Comparison of ENCODE assay signal across 11 mouse cellular contexts in the genomic region with DNA sequence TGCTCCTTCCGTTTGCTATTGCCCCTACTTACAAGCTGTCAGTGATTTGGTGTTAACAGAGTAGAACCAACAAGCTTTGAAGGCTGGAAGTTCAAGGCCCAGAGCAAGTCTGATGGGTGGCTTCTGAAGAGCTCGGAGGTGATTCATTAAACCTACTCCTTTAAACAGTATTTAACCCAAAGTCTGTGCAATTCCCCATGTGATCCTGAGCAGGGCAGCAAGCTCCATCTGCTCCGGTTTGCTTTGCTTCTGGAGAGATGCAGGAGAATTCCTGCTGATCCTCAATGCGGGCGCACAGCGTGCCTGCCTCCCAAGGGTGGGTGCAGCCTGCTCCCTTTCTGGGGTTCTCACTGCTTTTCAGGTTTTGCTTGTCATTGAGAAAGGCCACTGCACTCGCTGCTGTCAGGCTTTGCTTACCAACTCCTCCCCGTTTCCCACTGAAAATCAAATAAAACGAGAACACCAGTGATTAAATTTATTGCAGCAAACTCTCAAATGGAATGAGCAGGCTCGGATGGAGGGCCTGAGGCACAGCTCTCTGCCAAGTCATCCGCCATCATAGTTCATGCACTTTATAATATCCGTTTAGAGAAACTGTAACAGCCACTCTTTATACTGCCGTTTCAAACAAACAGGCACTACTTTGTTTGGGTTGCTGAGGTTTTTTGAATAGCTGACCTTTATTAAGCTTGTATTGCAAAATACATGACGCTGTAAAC. TPM values are rescaled to one million over a fixed set of nuclear protein-coding genes. Genes with fewer than 3 reads are reported as not detected.
DNase-seq lines count a peak whose midpoint lies in the region; ATAC-seq and TF ChIP-seq lines count a peak whose summit lies in the region.
"Had no signal": no experiment of that assay in that cellular context is flagged by ENCODE, and none has a peak within 500 bp of the region (broad histone marks: within the 10 kb centered on the region; RNA-seq: fewer than 3 reads in every experiment).

No protein-coding gene starts in this region.

- H3K9ac ChIP-seq in midbrain, postnatal 0 days (replicated peaks; ENCODE audit: low read length, poor library complexity, severe bottlenecking) = no peak overlapping the region

- no peaks in the 10 kb centered on the region for H3K9me3 ChIP-seq in midbrain, postnatal 0 days (ENCODE audit: low read length)

- H3K4me2 ChIP-seq in midbrain, postnatal 0 days (ENCODE audit: low read depth, low read length, poor library complexity, severe bottlenecking) = peak overlapping the region; percentile 16; the same call in 1 of the 2 replicates

- H3K4me3 ChIP-seq in midbrain, postnatal 0 days (ENCODE audit: low read depth, low read length) = no peak overlapping the region

- no peak for ATAC-seq in midbrain, postnatal 0 days (ENCODE audit: low FRiP score)
- no peak for ATAC-seq in megakaryocyte progenitor cell, adult 5-6 weeks (replicated peaks; ENCODE audit: poor library complexity)

- H3K27me3 ChIP-seq in midbrain, postnatal 0 days (ENCODE audit: insufficient read depth, low read length) = no peaks in the 10 kb centered on the region

- no peak overlapping the region for H3K27ac ChIP-seq in midbrain, postnatal 0 days (ENCODE audit: low read depth, low read length)
- H3K27ac ChIP-seq: macrophage had no signal

- WGBS in midbrain, postnatal 0 days = 27% methylated on average over 14 of the region's 14 CpGs

- DNase-seq in layer of hippocampus, adult 18-20 months (ENCODE audit: low spot score in 2 of 2) = peak; percentile 13 to 15
- no peak for DNase-seq in layer of hippocampus, adult 8-10 months (ENCODE audit: low spot score in 2 of 2)
- DNase-seq in cerebellum, postnatal 14 days = peak; percentile 15 to 38
- peak; percentile 21 for DNase-seq in forelimb bud, embryonic 11.5 days (ENCODE audit: low read depth, low spot score)
- DNase-seq in midbrain, postnatal 0 days (ENCODE audit: low spot score) = peak; percentile 12
- no peak for DNase-seq in ovary, postnatal 10 days (ENCODE audit: low spot score)
- no peak for DNase-seq in thymus, postnatal 25 days
- DNase-seq: heart, adult 11 months had no signal

- H3K36me3 ChIP-seq in midbrain, postnatal 0 days (ENCODE audit: insufficient read depth, low read length) = no peaks in the 10 kb centered on the region

- H3K4me1 ChIP-seq in midbrain, postnatal 0 days (ENCODE audit: insufficient read depth, low read length) = peaks cover 3% of the 10 kb centered on the region; the same call in 1 of the 2 replicates

- TF ChIP-seq CTCF in midbrain, postnatal 0 days (IDR thresholded peaks at IDR 0.05) = no peak

RNA-seq across cellular contexts. Expression of gene 4931417E11Rik, which starts 40.7 kb away (rescaled TPM):
- not detected for total RNA-seq in layer of hippocampus, adult 18-20 months (2021)
- not detected for total RNA-seq in layer of hippocampus, adult 8-10 months (2022)
- total RNA-seq in midbrain, postnatal 0 days (2014; rRNA removed) = not detected in 2 replicates
- not detected in 2 replicates for polyA plus RNA-seq in midbrain, postnatal 0 days (2015; fragmentation: Nextera tagmentation; extraction: Ambion mirVana)
- not detected in 2 replicates for total RNA-seq in megakaryocyte progenitor cell, adult 5-6 weeks (2015)
- total RNA-seq in megakaryocyte progenitor cell, adult 5-6 weeks (2017) = not detected in 2 replicates
- total RNA-seq: ES-E14 had no signal
- polyA plus RNA-seq: macrophage had no signal

Comparison
In these comparisons a context has a peak if more than half of its experiments do, and no peak if none do; other contexts are left out.
1. DNase-seq: peak in layer of hippocampus, adult 18-20 months (2 of 2), cerebellum, postnatal 14 days (2 of 2), forelimb bud, embryonic 11.5 days (single experiment) and midbrain, postnatal 0 days (single experiment); none in layer of hippocampus, adult 8-10 months (0 of 2), ovary, postnatal 10 days (single experiment) and thymus, postnatal 25 days (single experiment).